Mouse (Mus musculus) C2C12 (cell line): ENCODE data around the gene Tet3. TPM values are rescaled to one million over a fixed set of nuclear protein-coding genes. Genes with fewer than 3 reads are reported as not detected.

ENCODE experiments used
- H3K27me3 ChIP-seq: one replicate; pipeline ENCODE4 v1.6.1; 2011; ENCODE audit not compliant: control insufficient read depth, insufficient read depth, insufficient read length
- H3K36me3 ChIP-seq: one replicate; pipeline ENCODE4 v1.6.1; 2011; ENCODE audit not compliant: control insufficient read depth, insufficient read depth
- H3K4me3 ChIP-seq: one replicate; pipeline ENCODE4 v1.5.1; 2011; ENCODE audit warnings: mild to moderate bottlenecking, control low read depth; ENCODE audit not compliant: poor library complexity, insufficient read depth, severe bottlenecking
- H3K79me2 ChIP-seq: one replicate; pipeline ENCODE4 v1.6.1; 2011; ENCODE audit not compliant: control insufficient read depth, insufficient read depth
- H3K79me3 ChIP-seq: one replicate; pipeline ENCODE4 v1.6.1; 2011; ENCODE audit warnings: low read depth, control low read depth
- H3ac ChIP-seq: one replicate; pipeline ENCODE3; 2011; ENCODE audit warnings: low read depth; ENCODE audit not compliant: control insufficient read depth, insufficient read length
- CEBPB ChIP-seq: IDR thresholded peaks from one replicate; pipeline ENCODE4 v1.6.1; 2011; ENCODE audit warnings: low read depth, mild to moderate bottlenecking, control low read depth, moderate library complexity
- CTCF ChIP-seq: IDR thresholded peaks from one replicate; pipeline ENCODE4 v1.5.1; 2011; ENCODE audit not compliant: control insufficient read depth, insufficient read depth, insufficient read length
- FOSL1 ChIP-seq: IDR thresholded peaks from one replicate; pipeline ENCODE4 v1.8.0; 2011; ENCODE audit warnings: mild to moderate bottlenecking, low read length; ENCODE audit not compliant: poor library complexity, insufficient read depth, severe bottlenecking
- MAX ChIP-seq: IDR thresholded peaks from one replicate; pipeline ENCODE4 v1.6.1; 2011; ENCODE audit warnings: mild to moderate bottlenecking, control low read depth
- MYOD1 ChIP-seq: IDR thresholded peaks from one replicate; pipeline ENCODE4 v1.6.1; 2011; ENCODE audit warnings: low read depth; ENCODE audit not compliant: control insufficient read depth, insufficient read length
- MYOG ChIP-seq: IDR thresholded peaks from one replicate; pipeline ENCODE4 v1.6.1; 2011; ENCODE audit not compliant: control insufficient read depth, insufficient read length; ENCODE audit errors: extremely low read depth
- USF1 ChIP-seq: IDR thresholded peaks from one replicate; pipeline ENCODE4 v1.6.1; 2011; ENCODE audit warnings: low read depth, mild to moderate bottlenecking, control low read depth, moderate library complexity
- polyA plus RNA-seq: library from polyadenylated mRNA; unstranded; fragments of >200 nt; fragmentation: generic; extraction: Trizol; gene quantifications from one replicate; pipeline ENCODE4 v1.2.1, GENCODE M21; 2012; ENCODE audit warnings: missing spikeins

The Tet3 gene
- polyA plus RNA-seq, 1 experiment, result 6.0 TPM

GRCm38 (mm10) chr6:83490622-83491021 lies 31.7 kb upstream of the Tet3 start:
- no peak overlapping the region for H3ac ChIP-seq
- TF ChIP-seq FOSL1 (no peak), MYOG (no peak), CEBPB (no peak), USF1 (no peak), CTCF (no peak), MYOD1 (no peak), MAX (no peak)
- H3K79me3 ChIP-seq, result no peaks in the 10 kb centered on the region
- H3K4me3 ChIP-seq, result no peak overlapping the region
- no peaks in the 10 kb centered on the region for H3K79me2 ChIP-seq
- H3K27me3 ChIP-seq, result no peaks in the 10 kb centered on the region
- peaks cover 15% of the 10 kb centered on the region for H3K36me3 ChIP-seq

- Histone ChIP-seq H3K4me3 (no peak overlapping the region), H3K36me3 (peaks cover 20% of the 10 kb centered on the region), H3K27me3 (no peaks in the 10 kb centered on the region), H3K79me3 (no peaks in the 10 kb centered on the region), H3K79me2 (no peaks in the 10 kb centered on the region), H3ac (no peak overlapping the region)
- no peak for TF ChIP-seq MYOD1
- no peak for TF ChIP-seq USF1
- TF ChIP-seq FOSL1, result no peak
- TF ChIP-seq MYOG, result no peak
- TF ChIP-seq CEBPB, result no peak
- TF ChIP-seq MAX, result no peak
- TF ChIP-seq CTCF, result no peak
Measured at GRCm38 (mm10) chr6:83488200-83488599, 29.3 kb upstream of the Tet3 start.

GRCm38 (mm10) chr6:83487298-83487697 lies 28.4 kb upstream of the Tet3 start:
- no peak for TF ChIP-seq MYOG
- TF ChIP-seq CTCF, result no peak
- TF ChIP-seq CEBPB, result no peak
- TF ChIP-seq MAX, result no peak
- TF ChIP-seq MYOD1, result no peak
- TF ChIP-seq FOSL1, result no peak
- H3ac ChIP-seq, result no peak overlapping the region
- H3K79me2 ChIP-seq, result no peaks in the 10 kb centered on the region
- H3K36me3 ChIP-seq, result peaks cover 21% of the 10 kb centered on the region
- no peak overlapping the region for H3K4me3 ChIP-seq
- H3K27me3 ChIP-seq, result no peaks in the 10 kb centered on the region
- no peaks in the 10 kb centered on the region for H3K79me3 ChIP-seq

GRCm38 (mm10) chr6:83485854-83486253 lies 27.0 kb upstream of the Tet3 start:
- no peak overlapping the region for H3K4me3 ChIP-seq
- H3K79me2 ChIP-seq, result no peaks in the 10 kb centered on the region
- no peaks in the 10 kb centered on the region for H3K79me3 ChIP-seq
- H3K27me3 ChIP-seq, result no peaks in the 10 kb centered on the region
- H3K36me3 ChIP-seq, result peaks cover 33% of the 10 kb centered on the region
- TF ChIP-seq FOSL1, result no peak
- H3ac ChIP-seq, result no peak overlapping the region

GRCm38 (mm10) chr6:83483776-83484175 lies 24.9 kb upstream of the Tet3 start:
- Histone ChIP-seq H3ac (no peak overlapping the region), H3K4me3 (no peak overlapping the region), H3K79me2 (no peaks in the 10 kb centered on the region), H3K36me3 (peaks cover 44% of the 10 kb centered on the region), H3K79me3 (no peaks in the 10 kb centered on the region), H3K27me3 (no peaks in the 10 kb centered on the region)
- no peak for TF ChIP-seq MYOD1
- TF ChIP-seq CEBPB, result no peak
- no peak for TF ChIP-seq MAX
- no peak for TF ChIP-seq USF1
- no peak for TF ChIP-seq FOSL1
- no peak for TF ChIP-seq MYOG
- no peak for TF ChIP-seq CTCF

- peaks cover 33% of the 10 kb centered on the region for H3K36me3 ChIP-seq
- TF ChIP-seq MAX (no peak), CEBPB (no peak), USF1 (no peak), CTCF (no peak), MYOD1 (no peak), MYOG (no peak), FOSL1 (no peak)
Measured at GRCm38 (mm10) chr6:83482418-83483085, 23.7 kb upstream of the Tet3 start.

More at GRCm38 (mm10) chr6:83482418-83483085, 23.7 kb upstream of the Tet3 start:
- H3K27me3 ChIP-seq, result no peaks in the 10 kb centered on the region
- H3K79me3 ChIP-seq, result no peaks in the 10 kb centered on the region
- H3K79me2 ChIP-seq, result no peaks in the 10 kb centered on the region
- H3K4me3 ChIP-seq, result no peak overlapping the region
- no peak overlapping the region for H3ac ChIP-seq
